Mouse (Mus musculus) stomach, embryonic 14.5 days (tissue): Measurements from ENCODE around the gene Cerkl. TPM values are rescaled to one million over a fixed set of nuclear protein-coding genes. Genes with fewer than 3 reads are reported as not detected.

ENCODE experiments used
- ATAC-seq: fragments of 200-750 bp; cut with Nextera tagmentation; 2 replicates; pipeline ENCODE4 v1.8.0; 2017; ENCODE audit warnings: low read depth, moderate TSS enrichment; ENCODE audit not compliant: insufficient number of reproducible peaks, insufficient read depth, low FRiP score
- H3K27ac ChIP-seq: fragments of 300-500 bp; sonication (generic); 2 replicates; pipeline ENCODE4 v1.5.1; 2014; ENCODE audit warnings: mild to moderate bottlenecking, low read length, moderate library complexity, mixed read lengths
- H3K27me3 ChIP-seq: fragments of 300-500 bp; sonication (generic); 2 replicates; pipeline ENCODE4 v1.6.1; 2014; ENCODE audit warnings: low read length, control low read depth, mixed read lengths; ENCODE audit not compliant: control insufficient read depth, insufficient read depth
- H3K36me3 ChIP-seq: fragments of 300-500 bp; sonication (generic); 2 replicates; pipeline ENCODE4 v1.6.1; 2014; ENCODE audit warnings: mild to moderate bottlenecking, control low read depth, low read length, moderate library complexity, mixed read lengths; ENCODE audit not compliant: control insufficient read depth, insufficient read depth
- H3K4me1 ChIP-seq: fragments of 300-500 bp; sonication (generic); 2 replicates; pipeline ENCODE4 v1.6.1; 2014; ENCODE audit warnings: low read length, control low read depth, mixed read lengths; ENCODE audit not compliant: control insufficient read depth, insufficient read depth
- H3K4me2 ChIP-seq: fragments of 300-500 bp; sonication (generic); replicated peaks from 2 replicates; pipeline ENCODE4 v1.6.1; 2014; ENCODE audit warnings: low read depth, low read length, control low read depth
- H3K4me3 ChIP-seq: fragments of 300-500 bp; sonication (generic); 2 replicates; pipeline ENCODE4 v1.5.1; 2014; ENCODE audit warnings: low read depth, low read length, control low read depth
- H3K9ac ChIP-seq: fragments of 300-500 bp; sonication (generic); replicated peaks from 2 replicates; pipeline ENCODE4 v1.6.1; 2014; ENCODE audit warnings: low read depth, mild to moderate bottlenecking, control low read depth, low read length, moderate library complexity, mixed read lengths
- H3K9me3 ChIP-seq: fragments of 300-500 bp; sonication (generic); 2 replicates; pipeline ENCODE4 v1.6.1; 2016; ENCODE audit warnings: low read depth, low read length, control low read depth; ENCODE audit not compliant: control insufficient read depth
- WGBS: fragments of 180-500 bp; shearing (Covaris S2); extraction: QIAGEN DNeasy Blood & Tissue Kit; methylation state at CpG from one replicate; pipeline ENCODE4 v1.1.7; 2014; 5-methylcytosine and 5-hydroxymethylcytosine counted together
- polyA plus RNA-seq: library from polyadenylated mRNA; unstranded; fragments of >200 nt; fragmentation: Nextera tagmentation; extraction: Ambion mirVana; gene quantifications from 2 replicates; pipeline ENCODE4 v1.2.1, GENCODE M21; 2014

Cerkl gene
- polyA plus RNA-seq, 1 experiment from 2014 or later = 1.4 TPM

GRCm38 (mm10) chr2:79302398-79302797, 154.2 kb downstream of the Cerkl start:
- Histone ChIP-seq H3K4me1 (no peaks in the 10 kb centered on the region), H3K4me3 (no peak overlapping the region), H3K27me3 (no peaks in the 10 kb centered on the region), H3K4me2 (no peak overlapping the region), H3K9ac (no peak overlapping the region), H3K9me3 (no peaks in the 10 kb centered on the region), H3K36me3 (no peaks in the 10 kb centered on the region), H3K27ac (no peak overlapping the region)
- no peak for ATAC-seq

GRCm38 (mm10) chr2:79292431-79292830, 164.2 kb downstream of the Cerkl start:
- Histone ChIP-seq H3K9me3 (no peaks in the 10 kb centered on the region), H3K4me3 (no peak overlapping the region), H3K4me2 (no peak overlapping the region), H3K27ac (no peak overlapping the region), H3K27me3 (no peaks in the 10 kb centered on the region), H3K4me1 (no peaks in the 10 kb centered on the region), H3K36me3 (no peaks in the 10 kb centered on the region), H3K9ac (no peak overlapping the region)
- no peak for ATAC-seq
- 80% methylated on average over 6 of the region's 6 CpGs for WGBS

GRCm38 (mm10) chr2:79291922-79292321, 164.7 kb downstream of the Cerkl start:
- Histone ChIP-seq H3K4me1 (no peaks in the 10 kb centered on the region), H3K27ac (no peak overlapping the region), H3K27me3 (no peaks in the 10 kb centered on the region), H3K9ac (no peak overlapping the region), H3K4me2 (no peak overlapping the region), H3K9me3 (no peaks in the 10 kb centered on the region), H3K4me3 (no peak overlapping the region), H3K36me3 (no peaks in the 10 kb centered on the region)
- WGBS = 72% methylated on average over 8 of the region's 8 CpGs
- no peak for ATAC-seq

- WGBS = 68% methylated on average over 1 of the region's 1 CpGs
- no peak for ATAC-seq
- no peaks in the 10 kb centered on the region for H3K27me3 ChIP-seq
Measured at GRCm38 (mm10) chr2:79290149-79290548, 166.4 kb downstream of the Cerkl start.

GRCm38 (mm10) chr2:79284206-79284605, 172.4 kb downstream of the Cerkl start:
- no peak overlapping the region for H3K4me3 ChIP-seq
- no peaks in the 10 kb centered on the region for H3K36me3 ChIP-seq
- no peak for ATAC-seq
- no peak overlapping the region for H3K27ac ChIP-seq
- 72% methylated on average over 4 of the region's 4 CpGs for whole genome bisulfite sequencing
- no peak overlapping the region for H3K9ac ChIP-seq
- no peaks in the 10 kb centered on the region for H3K9me3 ChIP-seq
- no peaks in the 10 kb centered on the region for H3K4me1 ChIP-seq
- H3K27me3 ChIP-seq = no peaks in the 10 kb centered on the region
- no peak overlapping the region for H3K4me2 ChIP-seq

More at GRCm38 (mm10) chr2:79290149-79290548, 166.4 kb downstream of the Cerkl start:
- Histone ChIP-seq H3K36me3 (no peaks in the 10 kb centered on the region), H3K4me2 (no peak overlapping the region), H3K9me3 (no peaks in the 10 kb centered on the region), H3K9ac (no peak overlapping the region), H3K27ac (no peak overlapping the region), H3K4me1 (no peaks in the 10 kb centered on the region), H3K4me3 (no peak overlapping the region)

Other genes starting within 250 kb of the Cerkl start
- gene Itga4, start 201.4 kb downstream of the Cerkl start, polyA plus RNA-seq = 5.8 TPM in 2 replicates
- gene Neurod1, start within 50 bp of the Cerkl start, polyA plus RNA-seq = 0.09 and 0.56 TPM in 2 replicates
- 22.2 and 24.6 TPM in 2 replicates for gene Itprid2, start 178.6 kb upstream of the Cerkl start, polyA plus RNA-seq